Mouse (Mus musculus) urinary bladder, adult 2 months (tissue): ENCODE results near the gene Rspry1. TPM values are rescaled to one million over a fixed set of nuclear protein-coding genes. Genes with fewer than 3 reads are reported as not detected.

Source experiments
- DNase-seq: peaks from one replicate; pipeline ENCODE4 v3.0.0; 2022; ENCODE audit warnings: low spot score
- polyA plus RNA-seq: library from polyadenylated mRNA; depleted of rRNA; stranded (reverse); fragments of >200 nt; gene quantifications from 2 replicates; pipeline ENCODE4 v1.2.3, GENCODE M21; 2012; rRNA removed

Gene Rspry1
- polyA plus RNA-seq, 1 experiment, result 11.4 TPM

- DNase-seq, result no peak
Measured at GRCm38 (mm10) chr8:94684287-94684686, 82.5 kb downstream of the Rspry1 start.

GRCm38 (mm10) chr8:94685953-94686352 lies 84.2 kb downstream of the Rspry1 start:
- no peak for DNase-seq

DNA sequence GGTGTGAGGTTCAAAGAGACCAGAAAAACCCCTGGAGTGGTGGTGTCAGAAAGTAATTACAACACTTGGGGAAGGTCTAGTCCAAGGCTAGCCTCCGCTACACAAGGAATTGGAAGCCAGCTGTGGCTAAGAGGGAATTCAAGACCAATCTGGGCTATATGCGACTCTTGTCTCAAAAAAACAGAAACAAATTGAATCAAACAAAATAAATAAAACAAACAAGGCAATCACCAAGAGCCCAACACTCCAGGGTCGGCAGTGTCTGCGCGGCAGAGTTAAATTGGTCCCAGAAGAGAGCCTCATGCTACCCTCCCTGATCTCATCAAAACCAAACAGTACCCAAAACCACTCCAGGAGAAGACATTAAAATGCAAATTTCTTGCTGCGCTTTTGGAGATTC lies 93.0 kb downstream of the Rspry1 start:
- no peak for DNase-seq

GRCm38 (mm10) chr8:94695341-94695993 lies 93.7 kb downstream of the Rspry1 start:
- DNase-seq, result peak; percentile 30

- DNase-seq, result no peak
Measured at GRCm38 (mm10) chr8:94695994-94696384, 94.3 kb downstream of the Rspry1 start, which contains the start of gene Pllp. Pllp (minus strand) TSS chr8:94696278.

GRCm38 (mm10) chr8:94696566-94696965 lies 94.8 kb downstream of the Rspry1 start:
- no peak for DNase-seq

DNA sequence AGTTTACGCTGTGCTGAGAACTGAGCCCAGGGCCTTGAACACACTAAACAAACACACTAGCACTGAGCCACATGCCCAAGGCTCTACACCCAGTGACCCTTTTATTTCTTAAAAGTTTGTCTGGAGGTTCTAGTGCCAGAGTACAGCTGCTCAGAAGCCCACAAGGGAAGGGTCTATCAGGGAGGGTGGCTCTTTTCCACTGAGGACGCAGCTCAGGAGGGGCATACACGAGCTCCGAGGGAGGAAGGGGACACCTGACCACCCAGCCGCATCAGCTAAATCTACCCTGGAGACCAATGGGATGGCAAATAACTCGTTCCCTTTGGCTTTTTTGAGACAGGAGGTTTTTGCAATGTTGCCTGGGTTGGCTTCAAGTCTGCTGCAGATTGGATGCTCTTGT lies 96.2 kb downstream of the Rspry1 start:
- no peak for DNase-seq

DNA sequence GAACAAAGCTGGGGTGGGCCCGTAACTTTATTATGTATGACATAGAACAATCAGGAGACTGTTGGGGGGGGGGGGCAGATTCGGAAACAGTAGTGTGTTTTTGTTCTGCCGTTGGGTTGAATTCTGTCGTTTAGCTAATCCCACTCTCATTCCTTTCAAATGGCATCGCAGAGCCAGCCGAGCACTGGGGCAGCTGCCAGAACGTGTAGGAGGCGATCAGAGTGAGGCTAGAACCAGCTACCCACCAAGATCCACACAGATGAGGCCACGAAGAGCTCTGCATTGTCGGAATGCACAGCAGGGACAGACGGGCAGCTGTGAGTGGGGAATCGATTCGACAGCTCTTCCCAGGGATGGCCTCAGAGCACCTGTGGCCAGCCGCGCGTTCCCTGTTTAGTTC lies 97.6 kb downstream of the Rspry1 start:
- DNase-seq, result peak; percentile 19

DNA sequence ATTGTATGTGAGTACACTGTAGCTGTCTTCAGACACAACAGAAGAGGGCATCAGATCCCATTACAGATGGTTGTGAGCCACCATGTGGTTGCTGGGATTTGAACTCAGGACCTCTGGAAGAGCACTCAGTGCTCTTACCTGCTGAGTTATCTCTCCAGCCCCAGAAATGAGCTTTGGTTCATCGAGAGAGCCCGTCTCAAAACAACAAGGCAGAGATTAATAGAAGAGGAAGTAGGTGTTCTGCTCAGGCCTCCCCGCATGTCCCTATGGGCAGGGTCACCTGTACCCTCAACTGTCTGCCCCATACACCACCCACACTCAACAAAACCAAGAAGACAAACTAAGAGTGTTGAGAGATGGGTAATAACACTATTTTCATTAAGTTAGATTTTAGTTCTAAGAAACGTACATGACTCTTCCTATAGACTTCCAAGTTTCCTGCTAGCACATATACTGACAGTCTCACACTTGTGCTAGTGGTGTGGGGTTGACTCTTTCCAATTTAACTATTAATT lies 98.7 kb downstream of the Rspry1 start:
- DNase-seq, result no peak

GRCm38 (mm10) chr8:94702156-94702555 lies 100.4 kb downstream of the Rspry1 start:
- no peak for DNase-seq

- DNase-seq, result peak; percentile 65
Measured at GRCm38 (mm10) chr8:94702844-94703813, 101.4 kb downstream of the Rspry1 start.

- DNase-seq, result peak; percentile 99
Measured at GRCm38 (mm10) chr8:94703972-94704668, 102.4 kb downstream of the Rspry1 start.

- no peak for DNase-seq
Measured at GRCm38 (mm10) chr8:94704669-94704984, 102.9 kb downstream of the Rspry1 start.

- DNase-seq, result no peak
Measured at GRCm38 (mm10) chr8:94705581-94706245, 104.0 kb downstream of the Rspry1 start.

DNA sequence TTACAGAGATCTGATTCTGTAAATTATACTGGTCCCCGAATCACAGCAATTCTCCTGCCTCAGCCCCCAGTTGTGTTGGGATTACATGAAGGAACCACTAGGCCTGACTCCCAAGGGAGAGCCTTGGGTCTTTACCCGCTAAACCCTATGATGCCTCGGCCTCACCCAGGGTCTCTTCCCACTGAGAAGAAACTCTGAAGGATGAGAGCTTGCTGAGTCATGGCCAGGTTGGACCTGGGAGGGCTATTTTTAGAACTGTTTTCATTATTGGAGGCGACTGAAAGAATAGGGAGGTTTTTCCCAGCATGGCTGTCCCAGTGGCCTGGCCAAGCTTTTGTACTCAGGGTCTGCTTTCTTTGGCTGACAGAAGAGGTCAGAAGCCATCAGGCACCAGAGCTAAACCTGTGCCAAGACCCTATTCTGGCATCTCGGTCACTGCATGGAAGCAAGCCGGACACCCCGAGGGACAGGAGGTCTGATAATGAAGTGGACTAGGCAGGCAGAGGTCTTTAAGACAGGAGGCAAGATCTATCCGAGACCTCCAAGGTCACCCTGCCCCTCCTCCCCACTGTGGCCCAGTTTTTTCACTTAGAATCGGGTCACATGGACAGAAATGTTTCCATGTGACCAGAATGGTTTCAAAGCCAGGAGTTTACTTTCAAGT lies 105.1 kb downstream of the Rspry1 start:
- DNase-seq, result no peak

Other genes with a start within 250 kb of the Rspry1 start
- 325 and 330 TPM in 2 replicates for gene Herpud1, start 215.5 kb upstream of the Rspry1 start, polyA plus RNA-seq
- 17.1 and 23.3 TPM in 2 replicates for gene Nlrc5, start 167.6 kb upstream of the Rspry1 start, polyA plus RNA-seq
- 27.6 and 31.4 TPM in 2 replicates for gene Cpne2, start 68.9 kb upstream of the Rspry1 start, polyA plus RNA-seq
- gene Fam192a, start 60 bp downstream of the Rspry1 start, polyA plus RNA-seq, result 42.8 and 48.5 TPM in 2 replicates
- 113 and 116 TPM in 2 replicates for gene Arl2bp, start 64.7 kb downstream of the Rspry1 start, polyA plus RNA-seq
- 82.4 and 99.3 TPM in 2 replicates for gene Pllp, start 94.3 kb downstream of the Rspry1 start, polyA plus RNA-seq
- 1.6 and 2.3 TPM in 2 replicates for gene Ccl22, start 143.7 kb downstream of the Rspry1 start, polyA plus RNA-seq
- gene Cx3cl1, start 170.1 kb downstream of the Rspry1 start, polyA plus RNA-seq, result 20.6 and 27.3 TPM in 2 replicates
- gene Ccl17, start 208.5 kb downstream of the Rspry1 start, polyA plus RNA-seq, result 2.3 and 4.0 TPM in 2 replicates
- 62.3 and 72.1 TPM in 2 replicates for gene Coq9, start 236.4 kb downstream of the Rspry1 start, polyA plus RNA-seq
- gene Ciapin1, start 236.4 kb downstream of the Rspry1 start, polyA plus RNA-seq, result 22.0 and 27.7 TPM in 2 replicates